Mouse (Mus musculus): Measurements from ENCODE around the gene Slc25a42. TPM values are rescaled to one million over a fixed set of nuclear protein-coding genes. Genes with fewer than 3 reads are reported as not detected.

The Slc25a42 gene
- total and polyA plus RNA-seq, 3 experiments, result 5.1 to 19.3 (median 12.1) TPM

DNA sequence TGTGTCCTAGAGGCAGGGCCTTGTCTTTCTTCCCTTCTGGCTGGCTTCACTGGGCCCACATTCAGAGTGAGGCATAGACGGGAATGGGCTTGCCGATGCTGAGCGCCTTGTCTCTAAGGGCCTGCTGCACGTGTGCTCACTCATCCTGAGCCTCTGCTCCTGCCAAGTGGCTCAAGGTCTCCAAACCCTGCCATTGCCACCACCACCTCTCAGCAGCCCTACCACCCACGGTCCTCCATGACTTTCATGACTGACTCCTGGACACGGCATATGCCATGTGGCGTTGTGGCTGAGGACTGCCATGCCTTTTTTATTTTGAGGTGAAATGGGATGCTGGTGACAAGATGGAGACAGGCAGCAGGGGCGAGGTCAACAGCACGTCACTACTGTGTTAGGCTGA lies 18.7 kb upstream of the Slc25a42 start:
- H3K4me1 ChIP-seq (ENCODE audit: insufficient read depth, low read depth, low read length), result peaks cover 27% of the 10 kb centered on the region
- TF ChIP-seq TAL1 (conservative IDR thresholded peaks at IDR 0.05; ENCODE audit: low read depth, low read length), result no peak
- TF ChIP-seq GATA2 (IDR thresholded peaks at IDR 0.05; ENCODE audit: borderline replicate concordance, low read depth, low read length), result no peak
- no peak for TF ChIP-seq GATA1 (IDR thresholded peaks at IDR 0.05; ENCODE audit: borderline replicate concordance, low read length)
- no peak for TF ChIP-seq CTCF (IDR thresholded peaks at IDR 0.05; ENCODE audit: low read depth, low read length)
- TF ChIP-seq POLR2AphosphoS5 (IDR thresholded peaks at IDR 0.05; ENCODE audit: insufficient replicate concordance, low read depth, low read length), result no peak
- no peaks in the 10 kb centered on the region; the same call in 1 of the 2 replicates for H3K27me3 ChIP-seq (ENCODE audit: insufficient read depth, low read length)
- DNase-seq (ENCODE audit: low spot score), result no peak
- H3K9me3 ChIP-seq (replicated peaks), result no peaks in the 10 kb centered on the region
- ATAC-seq (ENCODE audit: extremely low read depth, insufficient number of reproducible peaks, low FRiP score, poor library complexity, severe bottlenecking), result no peak
- peaks cover 49% of the 10 kb centered on the region for H3K36me3 ChIP-seq (replicated peaks)
- no peak overlapping the region for H3K4me3 ChIP-seq (ENCODE audit: low read depth, low read length)

- peaks cover 75% of the 10 kb centered on the region for H3K36me3 ChIP-seq (replicated peaks)
- no peaks in the 10 kb centered on the region; the same call in 1 of the 2 replicates for H3K27me3 ChIP-seq (ENCODE audit: insufficient read depth, low read length)
- no peak for DNase-seq (ENCODE audit: low spot score)
- H3K9me3 ChIP-seq (replicated peaks), result no peaks in the 10 kb centered on the region
- H3K4me1 ChIP-seq (ENCODE audit: insufficient read depth, low read depth, low read length), result peaks cover 14% of the 10 kb centered on the region
- no peak overlapping the region for H3K4me3 ChIP-seq (ENCODE audit: low read depth, low read length)
- ATAC-seq (ENCODE audit: extremely low read depth, insufficient number of reproducible peaks, low FRiP score, poor library complexity, severe bottlenecking), result no peak
- TF ChIP-seq POLR2AphosphoS5 (IDR thresholded peaks at IDR 0.05; ENCODE audit: insufficient replicate concordance, low read depth, low read length) (no peak), GATA2 (IDR thresholded peaks at IDR 0.05; ENCODE audit: borderline replicate concordance, low read depth, low read length) (no peak), TAL1 (conservative IDR thresholded peaks at IDR 0.05; ENCODE audit: low read depth, low read length) (no peak), CTCF (IDR thresholded peaks at IDR 0.05; ENCODE audit: low read depth, low read length) (no peak), GATA1 (IDR thresholded peaks at IDR 0.05; ENCODE audit: borderline replicate concordance, low read length) (no peak)
Observed at GRCm38 (mm10) chr8:70227997-70228396, 15.9 kb upstream of the Slc25a42 start.

- no peak for ATAC-seq (ENCODE audit: extremely low read depth, insufficient number of reproducible peaks, low FRiP score, poor library complexity, severe bottlenecking)
- peaks cover 80% of the 10 kb centered on the region for H3K36me3 ChIP-seq (replicated peaks)
- H3K4me3 ChIP-seq (ENCODE audit: low read depth, low read length), result no peak overlapping the region
- H3K9me3 ChIP-seq (replicated peaks), result no peaks in the 10 kb centered on the region
- H3K4me1 ChIP-seq (ENCODE audit: insufficient read depth, low read depth, low read length), result peaks cover 4% of the 10 kb centered on the region; the same call in 1 of the 2 replicates
- DNase-seq (ENCODE audit: low spot score), result no peak
- peaks cover 3% of the 10 kb centered on the region; the same call in 1 of the 2 replicates for H3K27me3 ChIP-seq (ENCODE audit: insufficient read depth, low read length)
- no peak for TF ChIP-seq GATA2 (IDR thresholded peaks at IDR 0.05; ENCODE audit: borderline replicate concordance, low read depth, low read length)
- TF ChIP-seq CTCF (IDR thresholded peaks at IDR 0.05; ENCODE audit: low read depth, low read length), result no peak
- TF ChIP-seq POLR2AphosphoS5 (IDR thresholded peaks at IDR 0.05; ENCODE audit: insufficient replicate concordance, low read depth, low read length), result no peak
- TF ChIP-seq TAL1 (conservative IDR thresholded peaks at IDR 0.05; ENCODE audit: low read depth, low read length), result no peak
- no peak for TF ChIP-seq GATA1 (IDR thresholded peaks at IDR 0.05; ENCODE audit: borderline replicate concordance, low read length)
Observed at GRCm38 (mm10) chr8:70223341-70223740, 11.2 kb upstream of the Slc25a42 start.

GRCm38 (mm10) chr8:70222041-70222440 lies 9.9 kb upstream of the Slc25a42 start:
- Histone ChIP-seq H3K4me1 (ENCODE audit: insufficient read depth, low read depth, low read length) (peaks cover 4% of the 10 kb centered on the region; the same call in 1 of the 2 replicates), H3K27me3 (ENCODE audit: insufficient read depth, low read length) (peaks cover 6% of the 10 kb centered on the region), H3K4me3 (ENCODE audit: low read depth, low read length) (no peak overlapping the region), H3K36me3 (replicated peaks) (peaks cover 67% of the 10 kb centered on the region), H3K9me3 (replicated peaks) (no peaks in the 10 kb centered on the region)
- no peak for ATAC-seq (ENCODE audit: extremely low read depth, insufficient number of reproducible peaks, low FRiP score, poor library complexity, severe bottlenecking)
- TF ChIP-seq POLR2AphosphoS5 (IDR thresholded peaks at IDR 0.05; ENCODE audit: insufficient replicate concordance, low read depth, low read length) (no peak), TAL1 (conservative IDR thresholded peaks at IDR 0.05; ENCODE audit: low read depth, low read length) (no peak), CTCF (IDR thresholded peaks at IDR 0.05; ENCODE audit: low read depth, low read length) (no peak), GATA2 (IDR thresholded peaks at IDR 0.05; ENCODE audit: borderline replicate concordance, low read depth, low read length) (no peak), GATA1 (IDR thresholded peaks at IDR 0.05; ENCODE audit: borderline replicate concordance, low read length) (no peak)
- no peak for DNase-seq (ENCODE audit: low spot score)

GRCm38 (mm10) chr8:70220911-70221310 lies 8.8 kb upstream of the Slc25a42 start:
- Histone ChIP-seq H3K4me3 (ENCODE audit: low read depth, low read length) (no peak overlapping the region), H3K9me3 (replicated peaks) (no peaks in the 10 kb centered on the region), H3K4me1 (ENCODE audit: insufficient read depth, low read depth, low read length) (peaks cover 4% of the 10 kb centered on the region; the same call in 1 of the 2 replicates), H3K36me3 (replicated peaks) (peaks cover 64% of the 10 kb centered on the region), H3K27me3 (ENCODE audit: insufficient read depth, low read length) (peaks cover 6% of the 10 kb centered on the region)
- TF ChIP-seq GATA2 (IDR thresholded peaks at IDR 0.05; ENCODE audit: borderline replicate concordance, low read depth, low read length) (no peak), TAL1 (conservative IDR thresholded peaks at IDR 0.05; ENCODE audit: low read depth, low read length) (no peak), GATA1 (IDR thresholded peaks at IDR 0.05; ENCODE audit: borderline replicate concordance, low read length) (no peak), POLR2AphosphoS5 (IDR thresholded peaks at IDR 0.05; ENCODE audit: insufficient replicate concordance, low read depth, low read length) (no peak), CTCF (IDR thresholded peaks at IDR 0.05; ENCODE audit: low read depth, low read length) (no peak)
- DNase-seq (ENCODE audit: low spot score) (no peak), ATAC-seq (ENCODE audit: extremely low read depth, insufficient number of reproducible peaks, low FRiP score, poor library complexity, severe bottlenecking) (no peak)

GRCm38 (mm10) chr8:70220236-70220840 lies 8.2 kb upstream of the Slc25a42 start:
- Histone ChIP-seq H3K4me1 (ENCODE audit: insufficient read depth, low read depth, low read length) (peaks cover 4% of the 10 kb centered on the region; the same call in 1 of the 2 replicates), H3K36me3 (replicated peaks) (peaks cover 58% of the 10 kb centered on the region), H3K4me3 (ENCODE audit: low read depth, low read length) (no peak overlapping the region), H3K9me3 (replicated peaks) (no peaks in the 10 kb centered on the region), H3K27me3 (ENCODE audit: insufficient read depth, low read length) (peaks cover 6% of the 10 kb centered on the region)
- TF ChIP-seq GATA2 (IDR thresholded peaks at IDR 0.05; ENCODE audit: borderline replicate concordance, low read depth, low read length) (no peak), GATA1 (IDR thresholded peaks at IDR 0.05; ENCODE audit: borderline replicate concordance, low read length) (no peak), TAL1 (conservative IDR thresholded peaks at IDR 0.05; ENCODE audit: low read depth, low read length) (no peak)
- ATAC-seq (ENCODE audit: extremely low read depth, insufficient number of reproducible peaks, low FRiP score, poor library complexity, severe bottlenecking), result no peak
- DNase-seq (ENCODE audit: low spot score), result no peak
